Mouse (Mus musculus) spleen, adult 18-20 months (tissue): ENCODE results near the gene Tprgl.

ENCODE experiments used
- DNase-seq, 2 experiments: peaks; one replicate each; pipeline ENCODE4 v3.0.0; 2022; ENCODE audit warnings: mixed read lengths in 2 of 2

Gene Tprgl

DNA sequence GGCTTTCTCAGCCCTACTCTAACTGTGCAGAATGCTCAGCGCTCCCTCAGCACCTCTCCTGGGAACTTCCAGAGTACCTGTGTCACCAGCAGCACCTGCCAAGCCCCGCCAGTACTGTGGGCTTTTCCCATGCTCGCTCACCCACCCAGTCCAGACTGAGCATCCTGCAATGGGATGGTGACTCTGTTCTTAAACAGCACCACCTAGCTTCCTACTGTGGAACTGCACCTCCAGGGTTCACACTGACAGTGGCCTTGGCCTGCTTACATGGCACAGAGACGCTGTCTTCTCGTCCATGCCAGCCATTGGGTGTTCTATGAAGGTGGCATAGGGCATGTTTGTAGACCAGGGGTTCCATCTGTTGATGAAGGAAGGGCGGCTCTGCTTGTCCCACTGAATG is 1.5 kb downstream of the Tprgl start:
- DNase-seq: peak; percentile 58 to 84

DNA sequence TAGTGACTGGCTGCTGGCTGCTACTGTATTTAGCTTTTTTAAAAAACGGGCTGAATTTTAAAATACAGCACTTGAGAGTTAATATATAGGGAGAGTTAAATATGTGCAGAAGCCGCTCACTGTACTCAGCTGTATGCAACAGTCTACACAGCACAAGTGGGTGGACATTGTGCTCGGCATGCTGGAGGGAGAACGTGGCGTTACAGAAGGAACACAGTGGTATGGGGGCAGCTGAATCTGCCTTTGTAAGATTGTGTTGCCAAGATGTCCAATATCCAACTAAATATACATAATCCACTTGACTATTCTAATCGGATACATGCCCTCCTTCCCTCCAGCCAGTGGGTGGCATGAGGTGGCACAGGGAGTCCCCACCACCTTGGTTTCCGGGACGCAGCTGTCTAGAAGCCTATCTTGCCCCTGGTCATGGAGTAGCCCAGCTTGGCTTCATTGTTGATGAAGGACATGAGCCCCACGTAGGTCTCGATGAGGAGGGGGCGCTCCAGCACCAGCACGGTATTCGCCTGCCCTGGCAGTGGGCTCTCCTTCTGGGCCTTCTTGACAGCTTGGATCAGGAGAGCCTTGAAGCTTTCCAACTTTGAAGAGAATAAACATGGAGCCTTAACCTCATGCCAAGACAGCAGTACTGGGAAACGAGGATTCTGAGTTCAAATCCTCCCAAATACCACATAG is 2.4 kb downstream of the Tprgl start:
- DNase-seq: no peak

DNA sequence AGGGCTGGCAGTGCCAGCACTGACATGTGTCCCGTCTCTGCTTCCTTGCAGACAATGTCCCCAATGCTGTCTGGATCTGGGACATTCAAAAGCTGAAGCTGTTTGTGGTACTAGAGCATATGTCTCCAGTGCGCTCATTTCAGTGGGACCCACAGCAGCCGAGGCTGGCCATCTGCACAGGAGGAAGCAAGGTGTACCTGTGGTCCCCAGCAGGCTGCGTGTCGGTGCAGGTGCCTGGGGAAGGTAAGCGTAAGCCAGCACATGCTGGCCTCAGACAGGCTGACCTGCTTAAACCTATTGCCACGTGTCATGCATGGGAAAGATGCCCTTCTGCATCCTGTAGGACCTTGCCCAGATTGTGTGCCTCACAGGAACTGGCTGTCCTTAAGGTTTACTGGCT is 4.4 kb downstream of the Tprgl start:
- no peak for DNase-seq

DNA sequence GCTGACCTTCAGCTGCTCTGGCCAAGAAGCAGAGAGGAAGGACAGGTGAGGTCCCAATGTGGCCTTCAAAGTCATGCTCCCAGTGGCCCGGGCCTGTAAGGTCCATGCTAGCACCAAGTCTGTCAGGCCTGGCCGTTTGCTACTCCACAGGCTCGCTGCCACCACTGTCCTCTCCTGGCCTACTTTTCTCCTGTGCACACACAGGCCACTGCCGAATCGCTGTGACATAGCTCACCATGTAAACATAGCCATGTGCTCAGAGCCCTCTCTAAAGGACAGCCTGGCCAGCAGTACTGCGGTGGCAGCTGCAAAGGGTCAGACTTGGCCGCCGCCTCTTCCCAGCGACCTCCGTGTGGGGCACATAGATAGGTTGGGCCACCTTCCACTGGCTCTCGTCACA is 6.4 kb downstream of the Tprgl start:
- no peak for DNase-seq

DNA sequence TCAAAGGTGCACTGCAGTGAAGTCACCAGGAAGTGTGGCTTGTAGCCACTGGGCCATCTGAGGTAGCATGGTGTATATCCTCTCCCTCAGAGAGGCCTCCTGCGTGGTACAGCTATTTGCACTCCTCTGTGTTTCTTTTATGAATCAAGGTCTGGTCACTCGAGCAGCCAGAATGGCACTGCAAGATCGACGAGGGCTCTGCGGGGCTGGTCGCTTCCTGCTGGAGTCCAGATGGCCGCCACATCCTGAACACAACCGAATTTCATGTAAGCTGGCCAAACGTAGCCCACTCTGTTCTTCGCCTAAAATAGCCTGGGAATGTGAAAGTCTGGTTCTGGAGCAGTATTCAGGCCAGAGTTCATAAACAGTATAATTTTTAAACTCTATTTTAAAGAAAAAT is 14.1 kb downstream of the Tprgl start:
- DNase-seq: no peak

DNA sequence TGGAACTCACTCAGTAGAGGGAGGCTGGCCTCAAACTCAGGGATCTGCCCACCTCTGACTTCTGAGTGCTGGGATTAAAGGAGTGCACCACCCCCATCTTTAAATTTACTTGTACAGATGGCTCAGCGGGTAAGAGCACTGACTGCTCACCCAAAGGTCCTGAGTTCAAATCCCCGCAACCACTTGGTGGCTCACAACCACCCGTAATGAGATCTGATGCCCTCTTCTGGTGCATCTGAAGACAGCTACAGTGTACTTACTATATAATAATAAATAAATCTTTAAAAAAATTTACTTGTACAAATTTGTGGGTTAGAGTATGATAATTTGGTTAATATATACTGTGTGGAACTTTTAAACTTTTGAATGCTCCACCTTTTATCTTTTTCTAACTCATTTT is 15.8 kb downstream of the Tprgl start:
- no peak for DNase-seq

DNA sequence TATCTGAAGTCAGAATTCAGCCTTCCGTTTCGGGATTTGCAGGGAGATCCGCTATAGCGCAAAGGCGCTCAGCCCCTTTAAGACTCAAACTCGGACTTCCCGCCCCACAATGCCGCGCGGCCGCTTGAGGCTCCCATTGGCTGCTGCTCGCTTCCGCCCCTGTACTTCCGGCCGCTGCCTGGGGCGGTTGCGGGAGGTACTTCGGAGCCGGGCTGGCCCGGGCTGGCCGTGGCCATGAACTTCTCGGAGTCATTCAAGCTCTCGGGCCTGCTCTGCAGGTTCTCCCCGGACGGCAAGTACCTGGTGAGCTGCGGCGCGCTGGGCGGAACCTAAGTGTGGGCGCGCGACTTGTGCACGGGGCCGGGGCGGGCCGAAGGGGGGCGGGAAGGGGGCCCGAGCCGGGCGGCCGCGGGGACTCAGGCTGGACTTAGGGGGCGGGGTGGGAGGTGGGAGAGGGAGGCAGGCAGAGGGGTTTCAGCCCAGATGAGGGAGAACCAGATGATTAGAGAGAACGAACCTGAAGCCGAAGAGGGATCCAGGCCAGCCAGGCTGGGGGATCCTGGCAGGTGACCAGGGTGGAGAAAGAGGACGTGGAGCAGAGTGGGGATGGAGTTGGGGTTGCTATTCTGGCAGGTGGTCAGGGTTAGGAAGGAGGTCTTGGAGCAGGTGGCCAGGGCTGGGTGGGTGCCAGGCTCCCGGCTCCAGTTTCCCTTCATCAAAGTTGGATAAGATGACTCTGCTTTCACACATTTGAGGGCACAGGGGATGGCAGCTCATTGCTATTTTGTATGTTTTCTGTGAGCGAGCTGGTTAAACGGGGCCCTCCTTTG is 18.0 kb downstream of the Tprgl start, which contains the start of gene Wrap73:
Wrap73 (plus strand) TSS at position 162 of the 830 bp plus-strand sequence.
- DNase-seq: peak; percentile 73 to 83

DNA sequence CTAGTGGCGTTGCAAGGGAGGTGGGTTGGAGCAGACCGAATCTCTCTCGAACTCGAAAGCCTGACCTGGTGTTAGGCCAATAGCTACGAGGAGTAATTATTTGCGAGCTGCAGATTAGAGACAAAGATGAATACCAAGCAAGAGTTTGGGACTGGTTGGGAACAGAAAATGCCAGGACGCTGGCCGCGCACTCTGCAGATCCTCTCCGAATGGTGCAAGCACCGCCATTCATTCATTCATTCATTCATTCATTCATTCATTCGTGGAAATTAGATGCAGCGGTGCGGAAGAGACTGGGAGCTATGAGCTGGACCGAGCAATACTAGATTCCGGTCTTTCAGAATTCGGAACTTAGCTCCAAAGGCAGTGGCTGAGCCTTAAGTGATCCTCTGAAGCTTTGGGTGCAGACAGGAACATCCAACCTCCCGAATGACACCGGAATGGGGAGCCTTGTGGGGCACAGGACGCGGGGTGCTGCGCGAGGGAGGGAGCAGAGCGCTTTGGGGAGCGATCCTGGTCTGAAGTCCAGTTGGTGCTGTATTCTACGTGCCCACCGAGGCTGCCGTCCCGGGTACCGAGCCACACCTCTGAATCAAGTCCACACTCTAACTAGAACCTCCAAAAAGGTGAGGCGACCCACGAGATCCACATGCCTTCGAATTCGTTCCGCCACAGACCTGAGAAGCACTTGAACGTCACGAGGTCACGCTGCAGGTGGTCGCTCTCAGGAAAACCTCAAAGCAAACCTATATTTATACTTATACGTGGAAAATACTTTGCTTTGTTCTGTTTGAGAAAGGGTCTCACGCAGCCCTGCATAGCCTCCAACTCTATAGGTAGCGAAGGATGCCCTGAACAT is 19.2 kb downstream of the Tprgl start:
- DNase-seq: no peak

DNA sequence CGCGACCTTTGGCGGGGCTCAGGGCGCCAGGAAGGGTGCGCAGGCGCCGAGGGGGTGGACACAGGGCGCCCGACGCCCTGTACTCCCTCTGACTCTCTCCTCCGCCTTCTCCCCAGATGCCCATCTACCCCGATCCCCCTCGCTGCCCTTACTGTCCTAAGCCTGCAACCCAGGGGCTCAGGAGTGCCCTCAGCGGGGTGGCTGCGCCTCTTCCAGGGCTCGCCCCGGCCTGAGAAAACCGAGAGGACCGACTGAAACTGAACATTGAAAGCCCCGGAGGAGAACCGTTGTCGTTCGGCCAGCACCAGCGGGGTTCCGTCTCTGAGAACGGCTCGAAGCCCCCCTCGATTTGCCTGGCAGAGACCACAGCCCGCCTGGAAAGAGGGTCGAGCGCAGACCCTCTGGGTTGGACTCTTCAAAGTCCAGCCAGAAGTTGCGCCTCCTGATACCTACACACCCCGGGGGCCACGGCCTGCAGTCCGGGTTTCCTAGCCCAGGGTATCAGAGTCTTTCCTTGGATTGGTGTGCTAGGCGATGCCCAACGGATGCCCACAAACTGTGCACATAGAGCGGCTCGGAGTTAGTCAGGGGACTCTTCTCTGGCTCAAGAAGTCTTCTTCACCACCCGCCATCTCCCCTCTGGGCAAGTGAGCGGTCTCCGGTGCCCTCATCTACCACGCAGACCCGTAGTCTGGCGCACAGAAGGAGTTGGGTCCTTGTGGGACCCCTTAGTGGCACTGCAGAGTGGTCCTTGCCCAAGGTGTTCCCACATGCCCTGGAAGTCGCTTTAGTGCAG is 20.1 kb downstream of the Tprgl start:
- no peak for DNase-seq

DNA sequence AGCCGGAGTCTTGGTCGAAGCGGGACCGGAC is 20.5 kb downstream of the Tprgl start, which contains the start of gene Trp73:
Trp73 (minus strand) TSS at position 27 of the 31 bp plus-strand sequence.
- no peak for DNase-seq

DNA sequence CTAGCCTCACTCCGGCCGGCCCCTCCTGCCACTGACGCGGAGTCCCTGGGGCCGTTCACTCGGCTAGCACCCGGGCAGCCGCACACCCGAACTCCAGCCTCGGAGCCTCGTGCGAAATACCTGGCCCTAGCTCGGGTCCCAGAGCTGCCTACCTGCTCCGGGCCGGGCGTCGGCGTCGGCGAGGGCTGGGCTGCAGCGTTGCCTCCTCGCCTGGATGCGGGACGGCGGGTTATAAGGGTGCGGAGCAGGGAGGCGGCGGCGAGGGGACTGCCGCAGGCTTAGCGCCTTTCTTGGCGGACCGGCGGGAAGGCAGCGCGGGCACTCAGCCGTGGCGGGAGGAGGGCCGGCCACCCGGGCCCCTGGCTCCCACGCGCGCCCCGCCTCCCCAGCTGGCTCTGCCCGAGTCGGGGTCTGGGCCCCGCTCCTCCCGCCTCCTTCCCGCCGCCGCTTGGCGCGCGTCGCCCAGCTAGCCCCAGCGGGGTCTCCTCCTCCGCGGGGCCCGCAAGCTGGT is 20.7 kb downstream of the Tprgl start:
- peak in 1 of 2 experiments; percentile 28 for DNase-seq

DNA sequence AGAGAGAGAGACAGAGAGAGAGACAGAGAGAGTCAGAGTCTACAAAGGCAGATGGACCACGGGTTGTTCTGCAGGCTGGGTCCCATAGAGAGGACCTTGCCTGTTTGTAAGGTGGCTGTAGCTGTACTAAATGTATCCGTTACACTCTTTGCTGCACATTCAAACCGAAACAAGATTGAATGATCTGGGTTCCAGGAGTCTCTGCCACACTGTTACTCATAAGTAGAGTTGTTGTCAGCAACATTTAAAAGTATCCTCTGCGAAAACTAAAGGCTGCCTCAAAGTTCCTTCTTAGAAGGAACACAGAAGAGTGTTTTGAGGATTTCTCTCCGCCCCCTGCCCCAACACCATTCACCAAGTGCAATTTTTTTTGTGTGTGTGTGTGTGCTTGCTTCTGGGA is 23.3 kb downstream of the Tprgl start:
- DNase-seq: no peak

DNA sequence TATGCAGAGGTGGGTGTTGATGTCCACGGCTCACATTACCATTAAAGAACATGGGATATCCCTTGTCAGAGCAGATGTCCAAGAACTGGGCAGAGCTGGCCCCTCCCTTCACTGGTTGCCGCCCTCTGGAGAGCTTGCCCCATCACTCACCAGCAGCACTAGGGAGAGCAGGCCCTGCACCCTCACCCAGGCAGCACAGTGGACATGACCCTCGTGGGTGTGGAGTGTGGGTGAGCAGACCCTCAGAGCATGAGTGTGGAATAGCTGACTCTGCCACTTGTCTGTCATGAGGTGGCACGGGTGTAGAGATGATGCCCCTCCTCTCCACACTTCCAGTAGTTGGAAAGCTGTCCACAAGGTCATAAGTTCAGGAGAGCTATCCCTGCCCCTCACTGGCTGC is 25.7 kb downstream of the Tprgl start:
- no peak for DNase-seq

DNA sequence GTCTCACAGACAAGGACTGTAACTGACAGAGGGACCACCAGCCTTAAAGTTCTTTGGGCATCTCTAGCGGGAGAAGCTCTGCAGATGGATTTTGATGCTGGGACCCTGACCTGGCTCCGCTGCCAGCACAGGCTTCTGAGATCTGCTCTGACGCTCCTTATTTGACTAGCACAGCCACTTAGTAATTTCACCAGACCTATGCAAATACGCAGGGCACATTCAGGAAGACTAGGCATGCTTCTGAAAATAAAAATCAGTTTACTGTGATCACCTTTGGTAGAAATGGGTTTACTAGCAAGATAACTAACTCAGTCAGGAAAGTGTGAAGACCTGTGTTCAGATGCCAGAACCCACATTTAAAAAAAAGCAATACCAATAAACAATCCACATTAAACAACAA is 28.6 kb downstream of the Tprgl start:
- DNase-seq: no peak

DNA sequence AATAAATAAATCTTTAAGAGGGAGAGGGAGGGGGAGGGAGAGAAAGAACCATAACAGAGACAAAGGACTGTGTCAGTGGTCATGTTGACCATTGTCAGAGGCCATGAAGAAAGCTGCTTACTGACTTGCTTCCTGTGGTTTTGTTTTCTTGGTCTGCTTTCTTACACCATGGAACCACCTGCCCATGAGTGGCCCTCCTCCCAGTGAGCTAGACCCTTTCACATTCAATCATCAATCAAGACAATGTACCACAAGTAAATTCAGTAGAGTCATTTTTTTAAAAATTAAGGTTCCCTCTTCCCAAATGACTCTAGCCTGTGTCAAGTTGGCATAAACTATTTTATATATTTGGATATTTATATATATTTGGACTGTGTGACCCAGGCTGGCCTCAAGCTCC is 30.5 kb downstream of the Tprgl start:
- no peak for DNase-seq

DNA sequence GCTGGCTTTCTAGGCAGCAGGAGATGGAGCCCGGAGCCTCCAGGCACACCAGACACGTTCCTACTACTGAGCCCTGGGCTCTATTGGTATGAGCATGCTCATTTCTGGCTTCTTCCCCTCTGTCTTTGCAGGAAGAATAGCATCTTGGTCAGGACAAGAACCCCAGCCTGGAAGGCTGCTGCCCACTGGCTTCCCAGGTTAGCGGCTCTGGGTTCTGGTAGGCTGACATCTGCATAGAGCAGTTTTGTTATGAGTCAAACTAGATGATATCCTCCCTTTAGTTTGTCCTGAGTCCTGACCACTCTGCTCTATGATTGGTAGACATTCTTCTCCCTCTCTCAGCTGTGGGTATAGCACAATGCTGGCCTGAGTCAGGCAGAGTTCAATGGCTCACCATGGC is 33.2 kb downstream of the Tprgl start:
- DNase-seq: no peak

DNA sequence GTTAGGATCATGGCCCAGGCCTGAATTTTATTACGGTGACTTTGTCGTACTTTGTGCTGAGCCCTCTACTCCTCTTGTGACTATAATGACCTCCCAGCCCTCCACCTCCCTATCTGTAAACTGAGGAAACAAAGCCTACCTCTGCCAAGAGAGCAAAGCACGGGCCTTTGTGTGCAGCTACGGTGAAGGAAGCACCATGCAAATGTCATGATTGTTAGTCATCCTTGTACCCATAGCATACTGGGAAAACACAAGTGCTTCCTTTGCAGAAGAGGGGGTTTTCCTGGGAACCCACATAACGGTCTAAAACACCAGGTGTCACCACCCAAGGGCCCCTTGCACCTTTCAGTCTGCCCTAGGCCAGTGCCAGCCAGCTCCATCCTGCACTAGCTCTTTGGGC is 35.3 kb downstream of the Tprgl start:
- no peak for DNase-seq

DNA sequence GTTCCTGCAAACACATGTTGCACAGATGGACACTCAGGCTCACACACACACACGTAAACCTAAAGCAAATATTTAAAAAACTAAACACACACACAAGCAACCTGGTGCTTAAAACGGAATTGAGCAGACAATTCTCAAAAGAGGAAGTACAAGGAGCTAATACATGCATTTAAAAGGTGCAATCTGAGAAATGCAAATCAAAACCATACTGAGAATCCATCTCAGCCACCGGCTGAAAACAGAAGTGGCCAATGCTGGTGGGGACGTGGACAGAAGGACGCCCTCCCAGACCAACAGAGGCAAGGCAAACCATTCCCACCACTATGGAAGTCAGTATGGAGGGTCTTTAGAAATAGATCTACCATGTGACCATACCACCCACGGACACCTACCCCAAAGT is 36.9 kb downstream of the Tprgl start:
- no peak for DNase-seq

DNA sequence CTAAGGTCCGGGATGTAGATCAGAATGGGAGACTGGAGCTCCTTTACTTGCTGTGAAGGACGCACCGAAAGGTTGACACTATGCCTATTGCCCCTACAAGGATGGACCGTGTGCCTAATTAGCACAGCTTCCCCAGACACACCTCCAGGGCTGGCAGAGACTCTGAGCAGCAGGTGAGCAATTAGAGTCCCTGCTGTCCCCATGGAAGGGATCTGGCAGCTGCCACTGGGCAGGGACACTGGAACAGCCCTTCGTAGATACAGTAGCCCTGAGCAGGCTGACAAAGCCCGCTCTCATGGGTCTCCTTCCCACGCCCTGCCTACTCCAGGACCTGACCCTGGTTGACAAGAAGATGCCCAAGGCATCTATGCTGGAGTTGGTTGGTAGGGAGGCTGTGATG is 38.1 kb downstream of the Tprgl start:
- DNase-seq: no peak

DNA sequence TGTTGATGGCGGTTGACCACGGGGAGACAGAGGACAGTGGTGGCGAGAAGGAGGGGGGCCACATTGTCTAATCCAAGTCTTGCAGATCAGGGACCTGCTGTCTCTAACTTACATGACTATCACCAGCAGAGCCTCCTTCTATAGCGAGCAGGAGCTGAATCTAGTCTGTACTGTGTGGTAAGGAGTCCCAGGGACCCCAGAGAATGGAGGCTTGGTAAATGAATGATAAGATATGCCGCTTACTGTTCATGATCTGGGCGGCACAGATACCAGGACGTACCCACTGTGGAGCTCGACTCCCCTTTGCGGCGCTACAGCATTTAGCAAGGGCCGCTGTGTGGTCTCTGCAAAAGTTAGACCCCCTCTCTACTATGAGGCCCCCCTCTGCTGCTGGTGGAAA is 38.7 kb downstream of the Tprgl start:
- no peak for DNase-seq

DNA sequence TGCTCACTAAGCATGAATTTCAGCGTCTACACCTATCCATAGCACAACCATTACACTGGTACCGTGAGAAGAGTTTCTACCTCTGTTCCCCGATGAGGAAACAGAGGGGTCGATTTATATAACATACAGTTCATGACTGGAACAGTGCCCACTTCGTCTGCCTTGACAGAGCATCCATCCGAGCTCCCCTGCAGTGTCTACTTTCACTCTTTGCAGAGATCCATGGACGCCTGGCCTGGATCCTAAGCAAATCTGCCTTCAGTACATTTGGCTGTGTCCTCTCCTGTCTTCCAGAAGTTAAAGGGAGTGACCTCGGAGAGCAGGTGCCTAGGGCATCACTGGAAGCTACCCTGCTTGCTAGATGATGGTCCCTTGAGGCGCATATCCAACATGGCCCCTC is 41.3 kb downstream of the Tprgl start:
- DNase-seq: no peak

DNA sequence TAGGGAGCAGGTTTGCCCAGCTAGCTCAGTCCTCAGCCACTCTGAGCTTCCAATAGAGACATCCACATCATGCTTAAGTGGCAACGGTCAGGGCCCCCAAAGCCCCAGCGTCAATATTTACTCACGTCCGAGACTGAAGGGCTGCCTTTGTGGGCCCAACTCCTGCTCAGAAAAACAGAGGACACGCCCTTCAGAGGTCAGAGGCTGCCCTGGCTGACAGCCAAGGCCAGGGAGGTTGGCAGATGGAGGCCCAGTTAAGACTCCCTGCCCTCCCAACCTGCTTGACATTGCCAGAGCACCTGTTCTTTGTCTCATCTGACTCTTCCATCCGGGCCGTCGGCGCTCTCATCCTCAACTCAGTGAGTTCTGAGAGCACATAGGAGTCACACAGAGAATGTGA is 41.7 kb downstream of the Tprgl start:
- DNase-seq: no peak

DNA sequence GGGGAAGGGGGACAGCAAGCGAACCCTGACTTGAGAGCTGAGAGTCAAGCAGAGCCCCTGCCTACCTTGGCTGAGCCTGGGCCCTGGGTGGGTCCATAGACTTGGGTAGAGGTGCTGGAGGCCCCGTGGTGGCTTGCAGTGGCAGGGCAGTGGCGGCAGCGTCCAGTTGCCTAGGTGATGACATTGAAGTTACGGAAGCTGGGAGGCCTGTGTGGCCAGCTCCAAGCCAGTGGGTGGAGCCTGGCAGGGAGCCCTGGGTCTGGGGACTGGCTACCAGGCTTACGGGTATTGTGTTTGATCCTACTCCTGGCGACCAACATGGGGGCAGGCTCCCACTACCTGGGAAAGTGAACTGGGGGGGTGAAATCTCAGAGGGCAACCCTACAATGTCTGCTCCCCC is 44.0 kb downstream of the Tprgl start:
- no peak for DNase-seq
